Mouse (Mus musculus) brown adipose tissue, adult 24 weeks (tissue): ENCODE data around the gene Tmem234. TPM values are rescaled to one million over a fixed set of nuclear protein-coding genes. Genes with fewer than 3 reads are reported as not detected.
"Not testable (repeated sequence)": the region's sequence is repeated elsewhere in the genome, so short reads cannot be mapped to it uniquely, and the experiment has no call there.

Source experiments
- H3K27ac ChIP-seq: fragments of 200-500 bp; replicated peaks from 2 replicates; pipeline ENCODE4 v1.5.1; 2012; ENCODE audit warnings: low read depth, mild to moderate bottlenecking, low read length
- H3K4me1 ChIP-seq: fragments of 200-500 bp; 2 replicates; pipeline ENCODE4 v1.6.1; 2012; ENCODE audit warnings: low read length, mixed read lengths; ENCODE audit not compliant: control insufficient read depth, insufficient read depth, insufficient read length
- H3K4me3 ChIP-seq: fragments of 200-500 bp; 2 replicates; pipeline ENCODE4 v1.5.1; 2012; ENCODE audit warnings: low read depth, mild to moderate bottlenecking, low read length, moderate library complexity; ENCODE audit not compliant: insufficient read depth
- polyA plus RNA-seq: library from polyadenylated mRNA; stranded (reverse); fragments of >200 nt; gene quantifications from 2 replicates; pipeline ENCODE4 v1.2.4, GENCODE M21; 2012; ENCODE audit not compliant: missing spikeins, insufficient read depth, insufficient read length

Tmem234 gene
- polyA plus RNA-seq, result 84.4 and 96.6 TPM in 2 replicates

DNA sequence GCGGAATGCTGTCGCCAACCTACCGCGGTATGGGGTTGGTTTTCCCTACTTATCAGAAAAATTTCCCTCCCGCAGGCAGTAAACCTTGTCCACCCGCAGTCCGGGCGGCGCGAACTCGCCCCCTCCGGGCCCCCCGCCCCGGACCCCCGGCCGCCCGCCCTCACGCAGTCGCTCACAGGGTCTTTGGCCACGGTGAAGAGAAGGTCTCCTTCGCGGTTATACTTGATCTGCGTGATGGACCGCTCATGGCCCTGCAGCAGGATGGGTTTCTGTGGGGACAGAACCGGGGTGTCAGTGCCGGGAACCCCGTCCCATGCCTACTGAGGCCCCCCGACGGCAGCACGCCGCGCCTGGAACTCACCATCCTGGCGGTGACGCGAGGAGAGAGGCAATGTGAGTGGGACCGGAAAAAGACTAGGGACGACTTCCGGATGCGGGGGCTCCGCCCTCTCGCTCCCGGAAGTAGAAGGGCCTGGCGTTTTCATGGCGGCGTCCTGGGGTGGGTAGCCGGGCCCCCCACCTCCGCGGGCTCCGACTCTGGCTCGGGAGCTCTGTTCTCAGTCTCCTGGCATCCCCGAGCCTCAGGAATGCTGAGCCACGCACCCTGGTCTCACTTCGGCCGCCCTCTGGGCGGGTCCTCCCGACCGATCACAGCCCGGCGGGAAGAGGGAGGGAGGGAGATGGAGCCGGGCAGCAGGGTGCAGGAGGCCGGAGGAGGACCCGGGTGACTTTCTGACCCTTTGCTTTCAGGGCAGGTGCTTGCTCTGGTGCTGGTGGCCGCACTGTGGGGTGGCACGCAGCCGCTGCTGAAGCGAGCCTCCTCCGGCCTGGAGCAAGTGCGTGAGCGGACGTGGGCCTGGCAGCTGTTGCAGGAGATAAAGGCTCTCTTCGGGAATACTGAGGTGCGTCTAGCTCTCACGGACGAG, at the start of gene Tmem234, which contains the start of gene Eif3i:
Gene Tmem234 (plus strand): TSS at position 436 of the 926 bp plus-strand sequence.
Gene Eif3i (minus strand): TSS at position 416 of the 926 bp plus-strand sequence.
- peak within 1 kb of the TSS; percentile 85 for H3K27ac ChIP-seq
- H3K4me3 ChIP-seq, result peak within 1 kb of the TSS; percentile 100
- peaks cover 10% of the 10 kb centered on the region for H3K4me1 ChIP-seq

DNA sequence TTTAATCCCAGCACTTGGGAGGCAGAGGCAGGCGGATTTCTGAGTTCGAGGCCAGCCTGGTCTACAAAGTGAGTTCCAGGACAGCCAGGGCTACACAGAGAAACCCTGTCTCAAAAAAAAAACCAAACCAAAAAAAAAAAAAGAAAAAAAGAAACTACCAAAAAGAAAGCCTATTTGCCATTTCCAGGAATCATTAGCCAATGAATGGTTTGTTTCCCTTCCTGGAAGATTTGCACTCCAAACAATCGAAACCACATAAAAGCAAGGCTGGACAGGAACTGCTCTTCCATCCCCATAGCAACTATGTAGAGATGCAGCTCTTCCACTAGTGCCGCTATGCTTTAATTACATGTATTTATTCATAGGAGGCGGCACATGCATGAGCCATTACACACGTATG, 46.0 kb upstream of the Tmem234 start:
- H3K4me1 ChIP-seq, result peaks cover 11% of the 10 kb centered on the region
- H3K27ac ChIP-seq, H3K4me3 ChIP-seq: not testable (repeated sequence)

DNA sequence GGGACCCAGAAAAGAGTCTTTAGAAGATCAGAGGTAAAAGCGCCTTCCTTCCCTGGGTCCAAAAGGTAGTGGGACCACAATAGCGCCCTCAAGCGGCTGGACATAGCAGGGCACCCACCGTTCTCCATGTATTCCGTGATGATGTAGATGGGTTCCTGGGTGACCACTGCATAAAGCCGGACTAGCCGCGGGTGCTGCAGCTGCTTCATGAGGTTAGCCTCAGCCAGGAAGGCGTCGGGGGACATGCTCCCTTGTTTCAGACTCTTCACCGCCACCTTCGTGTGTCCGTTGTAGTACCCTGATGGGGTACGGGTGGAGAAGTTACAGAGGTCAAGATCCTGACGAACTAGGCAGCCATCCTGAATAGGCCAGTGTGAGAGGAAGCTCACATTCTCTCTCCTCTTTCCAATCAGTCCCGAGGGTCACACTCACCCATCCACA, 45.0 kb upstream of the Tmem234 start:
- peak overlapping the region; percentile 63 for H3K4me3 ChIP-seq
- no peak overlapping the region for H3K27ac ChIP-seq
- H3K4me1 ChIP-seq, result peaks cover 11% of the 10 kb centered on the region

DNA sequence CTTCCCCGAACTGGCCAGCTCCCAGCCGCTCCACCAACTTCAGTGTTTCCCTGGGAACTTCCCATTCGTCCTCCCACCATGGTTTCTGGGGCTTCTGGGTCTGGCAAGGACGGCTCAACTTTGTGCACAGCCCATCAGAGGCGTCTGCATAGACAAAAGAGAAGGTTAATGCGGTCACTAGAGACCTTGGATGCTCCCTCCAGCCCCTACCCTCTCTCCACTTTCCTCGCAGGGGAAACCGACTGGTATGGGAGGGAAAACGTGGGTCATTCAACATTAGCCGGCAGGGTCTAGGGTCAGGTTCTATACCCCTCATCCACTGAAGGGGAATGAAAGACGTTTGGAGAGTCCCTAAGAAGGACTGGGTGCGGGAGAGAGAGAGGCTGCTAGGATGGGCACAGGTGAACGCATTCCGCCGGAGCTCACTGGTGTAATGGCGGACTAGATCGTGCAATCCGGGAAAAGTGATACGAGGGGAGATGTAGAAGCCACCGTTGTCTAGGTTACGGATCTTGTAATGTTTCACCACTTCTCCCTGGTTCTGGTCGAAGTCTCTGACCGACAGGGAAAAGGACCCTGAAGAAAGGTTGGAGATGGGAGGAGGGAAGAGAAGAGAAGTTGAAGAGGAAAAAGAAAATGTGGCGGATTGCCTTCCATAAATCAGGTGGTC, 44.5 kb upstream of the Tmem234 start:
- Histone ChIP-seq H3K4me3 (peak overlapping the region; percentile 63), H3K27ac (no peak overlapping the region), H3K4me1 (peaks cover 11% of the 10 kb centered on the region)

DNA sequence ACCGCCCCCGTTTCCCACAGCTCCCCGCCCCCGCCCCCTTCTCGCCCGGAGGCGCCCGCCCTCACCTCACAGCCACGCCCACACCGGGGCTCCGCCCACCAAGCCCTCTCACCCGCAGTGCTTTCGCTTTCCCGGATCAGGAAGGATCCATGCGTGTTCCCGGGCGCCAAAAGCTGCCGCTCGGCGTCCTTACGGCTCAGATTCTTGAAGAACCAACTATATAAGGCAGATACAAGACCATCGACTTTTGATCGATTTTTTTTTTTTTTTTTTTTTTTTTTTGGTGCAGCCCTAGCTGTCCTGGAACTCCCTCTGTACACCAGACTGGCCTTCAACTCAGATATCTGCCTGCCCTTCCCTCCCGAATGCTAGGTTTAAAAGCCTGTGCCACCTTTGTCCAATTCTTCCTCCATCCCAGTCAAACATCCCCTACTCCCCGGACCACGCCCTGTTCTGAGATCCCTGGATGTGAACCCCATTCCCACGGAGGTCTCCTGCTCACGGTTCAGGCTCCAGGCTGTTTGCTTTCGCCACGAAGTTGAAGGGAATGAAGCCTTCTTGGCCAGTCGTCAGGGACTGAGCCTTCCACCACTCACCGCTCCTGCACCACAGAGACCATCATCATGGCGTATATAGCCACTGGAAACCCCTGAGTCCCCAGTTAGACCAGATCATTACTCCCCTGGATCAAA, 43.8 kb upstream of the Tmem234 start:
- H3K4me1 ChIP-seq, result peaks cover 11% of the 10 kb centered on the region

DNA sequence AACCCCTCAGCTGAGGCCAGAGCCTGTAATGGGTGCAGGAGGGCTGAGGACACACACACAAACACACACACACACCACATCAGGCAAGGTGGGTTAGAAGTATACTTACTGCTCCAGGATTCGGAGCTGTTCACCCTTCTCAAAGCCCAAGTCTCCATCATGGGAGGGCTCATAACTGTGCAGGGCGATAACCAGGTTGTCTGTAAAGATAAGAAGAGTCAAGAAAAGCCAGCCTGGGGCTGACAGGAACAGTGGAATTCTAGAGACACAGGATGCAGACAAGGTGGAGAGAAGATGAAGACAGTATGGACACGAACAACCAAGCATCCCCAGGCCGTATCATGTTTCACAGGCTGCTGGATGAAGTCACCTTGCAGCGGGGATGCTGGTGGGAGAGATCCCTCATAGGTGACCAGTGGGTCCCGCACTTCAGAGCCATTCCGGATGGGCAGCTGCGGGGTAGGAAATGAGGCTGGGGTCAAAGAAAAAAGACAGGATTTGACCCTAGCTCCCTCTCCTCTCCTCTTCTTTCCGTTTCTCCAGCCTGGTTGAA, 43.1 kb upstream of the Tmem234 start:
- Histone ChIP-seq H3K27ac (no peak overlapping the region), H3K4me1 (peaks cover 11% of the 10 kb centered on the region), H3K4me3 (peak overlapping the region; percentile 58)

More for the DNA sequence above, 43.8 kb upstream of the Tmem234 start:
- peak overlapping the region; percentile 63 for H3K4me3 ChIP-seq
- peak overlapping the region; percentile 56 for H3K27ac ChIP-seq

DNA sequence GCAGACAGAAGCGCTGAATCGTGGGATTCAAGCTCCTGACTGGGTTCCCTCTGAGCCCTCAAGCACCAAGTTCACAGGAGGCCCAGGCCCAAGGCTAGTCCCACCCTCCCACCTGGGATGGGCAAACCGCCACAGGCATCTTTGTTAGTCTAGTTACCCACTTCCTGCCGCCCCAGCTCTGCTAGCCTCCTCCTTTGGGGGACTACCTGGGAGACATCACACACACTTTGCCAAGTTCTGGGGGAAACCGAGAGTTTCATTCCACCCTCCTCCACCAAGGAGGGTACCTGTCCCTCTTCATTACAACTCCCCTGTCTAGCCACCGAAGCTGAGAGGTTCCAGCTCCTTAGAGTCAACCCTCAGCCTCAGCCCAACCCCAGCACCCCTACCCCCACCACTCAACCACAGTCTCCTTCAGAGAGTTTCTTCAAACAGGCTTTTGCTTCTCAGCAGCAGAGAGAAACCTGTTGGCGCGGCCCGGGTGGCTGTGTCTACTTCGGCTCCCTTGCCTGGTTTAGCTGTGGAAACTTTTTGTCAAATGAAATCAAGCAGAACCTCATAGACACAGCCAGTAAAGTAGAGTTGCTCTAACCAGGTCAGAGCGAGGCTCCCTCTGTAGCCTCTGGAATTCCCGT, 42.0 kb upstream of the Tmem234 start:
- Histone ChIP-seq H3K4me1 (peaks cover 11% of the 10 kb centered on the region), H3K4me3 (no peak overlapping the region), H3K27ac (no peak overlapping the region)

DNA sequence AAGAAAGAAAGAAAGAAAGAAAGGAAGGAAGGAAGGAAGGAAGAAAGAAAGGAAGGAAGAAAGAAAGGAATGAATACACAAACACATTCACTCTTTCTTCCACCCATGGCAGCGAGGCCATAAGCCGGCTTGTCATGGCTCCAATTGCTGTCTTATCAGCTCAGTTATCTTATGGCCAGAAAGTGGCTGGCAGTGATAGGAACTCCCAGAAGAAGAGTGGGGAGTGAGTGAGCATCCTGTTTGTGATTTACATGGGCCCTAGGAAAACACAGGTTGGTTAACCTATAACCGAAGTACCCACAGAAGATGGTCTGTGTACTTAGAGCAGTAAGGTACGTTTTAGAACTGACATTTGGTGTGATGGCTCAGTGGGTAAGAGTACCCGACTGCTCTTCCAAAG, 39.3 kb upstream of the Tmem234 start:
- Histone ChIP-seq H3K27ac (no peak overlapping the region), H3K4me3 (no peak overlapping the region), H3K4me1 (peaks cover 6% of the 10 kb centered on the region)

DNA sequence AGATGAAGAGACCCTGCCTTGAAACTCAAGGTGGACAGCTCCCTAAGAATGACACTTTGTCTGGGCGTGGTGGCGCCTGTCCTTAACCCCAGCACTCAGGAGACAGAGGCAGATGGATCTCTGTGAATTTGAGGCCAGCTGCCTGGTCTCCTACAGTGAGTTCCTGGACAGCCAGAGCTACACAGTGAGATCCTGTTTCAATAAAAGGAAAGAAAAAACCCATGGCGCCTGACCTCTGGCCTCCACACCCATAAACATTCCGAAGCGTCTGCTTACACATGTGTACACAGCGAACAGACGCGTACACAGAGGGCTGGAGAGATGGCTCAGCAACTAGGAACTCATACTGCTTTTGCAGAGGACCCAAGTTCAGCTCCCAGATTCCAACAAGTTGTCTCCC, 36.8 kb upstream of the Tmem234 start:
- H3K4me1 ChIP-seq, result no peaks in the 10 kb centered on the region
- H3K27ac ChIP-seq, result no peak overlapping the region
- no peak overlapping the region for H3K4me3 ChIP-seq

DNA sequence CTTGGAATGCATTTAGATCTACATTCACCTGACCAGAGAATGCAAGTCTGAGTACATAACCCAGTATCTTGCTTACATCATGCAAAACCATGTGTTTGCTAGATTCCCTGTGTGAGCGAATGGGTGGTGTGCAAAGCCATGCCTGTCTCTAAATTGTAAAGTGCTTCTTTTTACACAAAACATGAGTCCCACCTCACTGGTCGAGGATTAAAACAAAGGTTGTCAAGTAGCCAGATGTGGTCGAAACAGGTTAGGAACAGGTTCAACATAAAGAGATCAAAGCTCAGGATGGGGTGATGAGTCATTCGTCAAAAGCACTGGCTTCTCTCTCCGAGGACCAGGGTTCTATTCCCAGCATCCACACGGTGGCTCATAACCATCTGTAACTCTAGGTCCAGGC, 35.3 kb upstream of the Tmem234 start:
- H3K4me1 ChIP-seq, result no peaks in the 10 kb centered on the region
- H3K4me3 ChIP-seq, result no peak overlapping the region
- H3K27ac ChIP-seq, result no peak overlapping the region

DNA sequence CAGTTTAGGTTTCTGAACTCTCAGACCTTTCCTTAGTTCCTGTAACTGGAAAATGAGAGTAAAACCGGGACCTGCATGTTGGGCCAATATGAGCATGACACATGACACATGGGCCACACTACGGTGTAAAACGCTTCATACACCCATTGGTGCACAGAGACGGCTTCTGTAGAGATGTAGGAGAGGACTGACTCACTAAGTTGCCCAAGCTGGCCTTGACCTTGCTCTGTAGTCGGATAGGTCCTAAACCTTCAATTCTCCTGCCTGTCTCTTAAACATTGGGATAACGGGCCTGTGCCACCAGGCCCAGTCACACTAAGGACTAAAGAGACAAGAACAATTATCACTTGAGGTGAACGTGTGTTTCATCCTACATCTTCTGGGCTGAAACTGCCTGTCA, 32.1 kb upstream of the Tmem234 start:
- Histone ChIP-seq H3K27ac (no peak overlapping the region), H3K4me1 (peaks cover 2% of the 10 kb centered on the region; the same call in 1 of the 2 replicates), H3K4me3 (no peak overlapping the region)

DNA sequence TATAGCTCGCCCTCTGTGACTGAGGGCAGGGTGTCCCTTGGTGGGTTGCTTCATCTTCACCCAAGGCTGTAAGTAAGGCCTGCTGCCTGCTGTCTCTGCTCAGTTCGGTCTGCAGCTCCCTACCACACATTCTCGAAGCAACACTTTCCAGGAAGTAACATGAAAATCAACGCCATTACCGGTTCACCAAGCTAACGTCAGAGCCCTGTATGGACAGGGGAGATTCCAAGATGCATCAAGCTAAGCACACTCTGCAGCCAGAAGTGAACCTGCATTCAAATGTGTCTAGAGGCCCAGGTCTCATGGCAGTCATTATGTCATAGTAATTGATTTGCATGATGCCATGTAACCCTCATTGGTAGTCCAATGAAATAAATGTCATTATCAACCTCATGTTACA, 30.4 kb upstream of the Tmem234 start:
- Histone ChIP-seq H3K4me3 (no peak overlapping the region), H3K27ac (no peak overlapping the region), H3K4me1 (peaks cover 2% of the 10 kb centered on the region; the same call in 1 of the 2 replicates)

DNA sequence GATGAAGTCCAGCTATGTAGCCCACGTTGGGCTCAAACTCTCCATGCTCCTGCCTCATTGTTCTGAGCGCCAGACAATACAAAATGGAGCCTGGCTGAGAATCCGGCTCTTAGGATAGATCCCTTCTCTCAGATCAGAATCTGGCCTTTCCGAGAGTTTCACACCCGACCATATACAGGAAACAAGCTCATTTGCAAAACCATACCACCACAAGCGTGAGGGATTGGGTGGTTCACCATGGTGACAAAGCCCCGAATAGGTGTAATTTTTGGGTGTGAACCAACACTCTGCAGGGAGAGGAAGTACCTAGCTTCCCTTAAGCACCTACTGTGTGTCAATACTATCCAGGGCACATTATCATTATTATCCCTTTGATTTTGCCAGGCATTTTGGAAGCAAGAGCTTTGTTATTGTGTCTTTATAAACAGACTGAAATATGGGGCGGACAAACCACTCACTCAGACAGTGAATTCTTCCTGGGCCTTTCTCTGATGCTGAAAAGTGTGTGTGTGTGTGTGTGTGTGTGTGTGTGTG, 28.9 kb upstream of the Tmem234 start:
- Histone ChIP-seq H3K27ac (no peak overlapping the region), H3K4me1 (peaks cover 2% of the 10 kb centered on the region; the same call in 1 of the 2 replicates), H3K4me3 (no peak overlapping the region)
